Mouse (Mus musculus) E14TG2a.4 (cell line): ENCODE measurements around the gene Fmnl2.

Experiments
- CTCF ChIP-seq: conservative IDR thresholded peaks from 2 replicates; pipeline ENCODE4 v1.5.1; 2014; ENCODE audit warnings: low read length
- POU5F1 ChIP-seq: IDR thresholded peaks from 2 replicates; pipeline ENCODE4 v1.6.1; 2014; ENCODE audit warnings: low read length, borderline replicate concordance

GRCm38 (mm10) chr2:52846506-52846905 lies 11.2 kb upstream of the Fmnl2 start:
- TF ChIP-seq CTCF, result no peak
- TF ChIP-seq POU5F1, result no peak
